Mouse (Mus musculus): ENCODE data around the gene Nbea.

The Nbea gene

DNA sequence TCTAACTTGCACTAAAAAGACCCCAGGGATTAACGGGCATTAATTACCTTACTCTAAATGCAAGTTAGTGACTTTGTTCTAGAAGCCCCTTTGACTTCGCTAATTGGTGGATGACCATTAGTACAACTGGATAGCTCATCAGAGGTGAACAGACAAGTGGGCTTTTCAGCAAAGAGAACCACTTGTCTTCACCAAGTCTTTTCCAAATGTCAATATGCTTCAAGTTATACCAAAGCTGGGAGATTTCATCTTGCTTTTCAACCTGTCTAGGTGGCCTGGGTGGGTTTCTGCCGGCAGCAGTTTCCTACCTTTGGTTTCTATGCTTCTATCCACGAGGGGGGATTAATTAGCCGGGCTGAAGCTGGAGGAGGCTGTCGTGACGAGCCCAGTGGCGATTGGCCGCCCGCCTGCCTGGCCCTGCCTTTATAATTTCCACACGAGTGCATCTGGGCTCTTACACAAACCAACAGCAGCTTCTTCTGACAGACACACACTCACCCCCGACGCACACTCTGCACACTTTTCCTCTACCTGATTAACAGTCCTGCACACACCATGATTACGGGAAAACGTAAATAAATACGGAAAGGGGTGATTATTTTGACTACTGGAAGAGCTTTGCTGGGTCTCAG, 401.3 kb downstream of the Nbea start, which contains the start of gene Mab21l1:
Gene Mab21l1 (plus strand): TSS at position 455 of the 632 bp plus-strand sequence.
- DNase-seq = no peak

DNA sequence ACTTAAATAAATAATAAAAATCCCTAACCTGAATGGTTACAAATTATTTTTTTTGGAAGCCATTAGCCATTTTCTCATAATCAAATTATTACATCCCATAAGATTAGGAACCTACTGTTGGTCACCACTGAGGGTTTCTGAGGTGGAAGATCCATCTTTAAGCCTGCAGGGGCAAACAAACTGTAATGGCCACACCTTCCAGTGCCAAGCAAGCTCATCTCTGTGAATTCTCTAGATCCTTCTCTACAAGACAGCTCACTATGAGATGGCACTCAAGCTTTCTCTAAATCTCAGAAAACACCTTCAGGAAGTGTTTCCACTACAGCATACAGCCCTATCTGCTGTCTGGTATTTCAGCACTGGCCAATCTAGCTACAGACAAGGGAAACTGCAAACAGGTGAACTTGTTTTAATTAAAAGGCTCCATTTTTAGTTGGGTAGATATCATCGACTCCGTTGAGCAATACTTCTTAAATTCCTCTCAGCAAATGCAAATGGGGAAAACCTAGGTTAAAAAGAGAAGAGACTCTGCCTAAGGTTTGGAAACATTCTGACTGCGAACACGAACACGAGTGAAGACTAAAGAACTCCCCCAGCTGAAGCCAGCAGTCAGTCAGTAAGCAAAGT, 402.0 kb downstream of the Nbea start:
- no peak for DNase-seq

DNA sequence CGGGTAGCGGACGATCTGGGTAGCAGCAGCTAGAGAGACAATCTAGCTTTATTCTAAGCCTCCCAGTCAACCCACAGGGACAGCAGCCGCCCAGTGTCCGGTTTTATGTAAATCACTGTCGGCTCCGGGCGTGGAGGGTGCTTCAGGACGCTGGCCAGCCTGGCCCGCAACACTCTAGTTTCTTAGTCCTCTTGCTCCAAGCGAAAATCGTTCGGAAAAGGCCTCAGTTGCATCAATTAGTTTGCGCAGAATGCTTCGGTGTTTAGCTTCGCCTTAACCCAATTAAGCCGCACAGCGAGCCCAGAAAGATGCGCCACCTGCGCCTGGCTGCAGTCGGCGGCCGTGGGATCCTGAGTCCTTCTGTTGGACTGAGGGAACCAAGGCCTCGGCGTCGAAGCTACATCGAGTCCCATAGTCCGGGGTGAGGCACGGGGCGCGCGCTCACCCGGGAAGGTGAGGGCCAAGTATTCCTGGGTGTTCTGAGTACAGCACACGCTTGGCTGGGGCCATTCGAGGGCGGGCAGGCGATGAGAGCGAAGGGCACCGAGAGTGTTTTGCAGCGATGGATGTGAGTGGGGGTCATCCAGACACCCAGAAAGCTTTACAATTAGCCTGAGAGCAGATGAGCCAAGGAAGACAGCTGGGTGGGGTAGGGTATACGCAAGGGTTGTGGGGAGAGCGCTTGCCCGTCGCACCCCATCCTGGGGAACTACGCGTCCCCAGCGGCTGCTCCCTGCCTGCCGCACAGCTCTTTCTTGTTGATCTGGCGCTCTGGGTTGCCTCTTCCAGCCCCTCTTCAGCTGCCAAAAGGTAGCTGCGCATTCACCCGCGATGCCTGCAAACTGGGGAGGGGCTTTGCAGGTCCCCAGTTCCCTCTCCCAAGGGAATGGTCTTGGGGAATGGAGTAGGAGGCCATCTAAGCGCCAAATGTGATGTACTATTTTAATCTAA, 403.1 kb downstream of the Nbea start:
- DNase-seq = no peak

DNA sequence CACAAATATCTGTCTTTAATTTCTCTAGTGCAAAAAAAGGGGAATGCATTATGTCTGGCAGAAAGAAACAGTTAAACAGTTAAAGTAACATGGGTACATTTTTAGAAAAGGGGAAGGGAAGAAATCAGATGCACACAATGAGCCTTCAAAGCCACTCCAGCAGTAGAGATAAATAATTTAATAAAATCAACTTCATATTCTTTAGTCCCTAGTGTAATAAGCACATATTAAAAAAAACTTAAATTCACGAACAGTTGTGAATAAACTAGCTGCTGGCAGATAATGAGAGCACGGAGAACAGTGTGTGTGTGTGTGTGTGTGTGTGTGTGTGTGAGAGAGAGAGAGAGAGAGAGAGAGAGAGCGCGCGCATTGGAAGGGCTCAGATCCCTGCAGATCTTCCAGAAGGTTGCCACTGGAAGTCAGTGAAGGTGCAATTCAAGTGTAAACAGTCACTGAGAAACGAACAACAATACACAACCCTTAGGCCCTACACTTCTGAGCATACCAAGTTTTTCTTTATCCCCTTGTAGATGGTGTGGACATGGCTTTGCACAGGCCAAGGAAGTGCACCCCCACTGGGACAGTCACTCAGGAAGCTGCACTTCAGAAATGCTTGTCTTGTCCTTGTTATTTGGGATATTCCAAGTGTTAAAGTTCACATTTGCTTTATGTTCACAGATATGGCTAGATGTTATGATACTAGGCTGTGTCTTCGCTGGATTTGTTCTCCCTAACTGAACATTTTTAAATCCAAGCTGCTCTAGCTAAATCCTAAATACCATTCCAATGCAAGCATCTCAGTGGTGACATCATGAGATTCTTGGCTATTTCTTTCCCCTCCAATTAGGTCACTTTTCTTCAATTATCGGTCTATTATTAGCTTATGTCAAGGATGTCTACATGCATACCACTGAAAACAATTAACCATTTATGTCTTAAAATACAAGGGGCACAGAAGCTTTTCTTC, 404.5 kb downstream of the Nbea start:
- no peak for DNase-seq

DNA sequence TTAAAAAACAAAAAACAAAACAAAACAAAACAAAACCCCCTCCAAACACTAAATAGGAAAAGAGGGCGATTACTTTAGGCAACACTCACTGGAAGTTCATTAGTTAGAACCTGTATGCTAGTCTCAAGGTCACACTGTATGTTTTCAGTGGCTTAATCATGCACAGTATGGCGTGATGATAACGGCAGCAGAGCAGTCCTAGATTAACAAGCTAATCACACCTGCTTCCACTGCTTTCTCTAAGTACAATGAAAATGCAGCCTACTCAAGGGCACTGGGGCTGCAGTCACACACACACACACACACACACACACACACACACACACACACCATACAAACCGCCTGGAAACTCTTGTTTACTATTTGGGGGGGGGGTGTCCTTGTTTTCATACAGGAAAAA, 406.0 kb downstream of the Nbea start:
- DNase-seq = no peak

DNA sequence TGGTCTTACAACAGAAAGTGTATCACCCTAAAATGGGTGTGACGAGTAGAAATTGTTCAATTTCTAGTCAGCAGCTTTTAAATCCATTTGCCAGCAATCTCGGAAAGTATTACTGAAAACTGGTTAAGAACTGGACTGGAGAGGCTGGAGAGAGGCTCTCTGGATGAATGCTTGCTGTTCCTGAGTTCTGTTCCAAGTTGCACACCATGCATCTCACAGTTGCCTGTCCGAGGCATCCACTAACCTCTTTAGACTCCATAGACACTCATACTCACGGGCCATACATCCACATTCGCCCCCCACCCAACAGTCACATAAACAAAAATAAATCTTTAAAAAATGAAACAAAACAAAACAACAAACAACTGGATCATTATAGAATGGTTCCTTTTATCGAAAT, 407.7 kb downstream of the Nbea start:
- DNase-seq = no peak

DNA sequence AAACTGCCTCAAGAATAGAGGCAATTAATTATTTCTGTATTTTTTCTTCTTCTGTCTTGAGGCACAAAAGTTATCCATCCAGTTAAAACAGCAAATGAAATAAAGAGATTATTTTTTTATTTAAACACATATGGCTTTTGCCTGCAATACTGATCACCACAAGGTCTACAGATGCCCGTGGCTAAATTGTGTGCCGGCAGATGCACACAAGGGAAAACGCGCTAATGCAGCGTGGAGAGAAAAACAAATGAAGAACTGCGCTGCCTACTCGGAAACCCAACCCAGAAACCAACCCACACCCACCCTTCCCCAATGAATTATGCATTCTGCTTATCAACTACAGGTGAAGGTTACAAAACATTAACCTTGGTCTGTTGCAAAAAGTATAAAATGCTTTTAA, 408.3 kb downstream of the Nbea start:
- no peak for DNase-seq

DNA sequence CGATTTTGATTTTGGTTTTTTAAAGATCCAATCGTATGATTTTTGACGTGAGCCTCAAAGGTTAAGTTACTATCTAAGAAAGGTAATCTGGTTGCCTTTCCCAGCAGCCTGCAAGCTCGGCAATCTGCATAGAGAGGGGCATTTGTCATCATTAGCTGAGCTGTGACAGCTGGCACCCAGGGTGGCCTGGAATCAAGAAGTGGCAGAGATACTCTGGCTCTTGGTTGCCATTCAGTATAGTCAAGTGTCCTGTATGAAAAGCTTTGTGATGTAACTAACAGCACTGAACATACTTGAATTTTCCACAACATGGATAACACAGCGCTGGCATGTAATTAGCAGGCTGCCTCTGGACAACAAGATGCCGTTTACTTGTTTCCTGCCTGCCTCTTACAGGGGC, 409.3 kb downstream of the Nbea start:
- no peak for DNase-seq

DNA sequence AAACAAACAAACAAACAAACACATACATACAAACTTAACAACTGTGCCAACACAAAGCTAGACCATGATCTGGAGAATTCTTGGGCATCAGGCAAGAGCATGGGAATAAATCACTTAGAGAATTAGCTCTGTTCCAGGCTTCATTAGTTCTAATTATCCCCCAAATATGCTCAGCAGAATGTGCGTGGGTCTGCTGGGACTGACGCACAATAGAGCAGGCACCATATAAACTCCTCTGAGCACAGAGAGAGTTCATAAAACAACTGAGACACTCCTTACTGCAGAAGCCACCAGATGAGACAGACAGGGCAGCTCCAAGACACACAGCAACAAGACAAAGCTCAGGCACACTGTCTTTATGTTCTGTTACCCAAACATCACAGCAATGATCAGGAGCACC, 414.2 kb downstream of the Nbea start:
- DNase-seq = no peak

DNA sequence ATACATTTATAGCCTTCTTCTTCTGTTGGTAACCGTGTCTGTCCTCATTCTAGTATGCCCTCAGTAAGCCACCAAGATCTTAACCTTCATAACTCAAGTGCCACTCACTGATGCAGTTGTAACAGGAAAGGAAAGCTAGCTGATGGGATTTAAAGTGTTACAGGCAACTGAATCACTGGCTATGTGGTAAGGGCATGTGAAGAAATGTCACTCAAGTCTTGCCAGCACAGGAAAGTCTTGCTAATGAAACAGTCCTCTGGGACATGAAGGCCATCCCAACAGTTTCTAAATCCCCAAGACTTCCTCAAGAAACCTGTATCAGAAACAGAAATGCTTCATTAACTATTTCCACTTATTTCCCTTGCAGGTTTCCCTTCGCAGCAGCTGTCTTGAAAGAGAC, 414.8 kb downstream of the Nbea start:
- DNase-seq = no peak

DNA sequence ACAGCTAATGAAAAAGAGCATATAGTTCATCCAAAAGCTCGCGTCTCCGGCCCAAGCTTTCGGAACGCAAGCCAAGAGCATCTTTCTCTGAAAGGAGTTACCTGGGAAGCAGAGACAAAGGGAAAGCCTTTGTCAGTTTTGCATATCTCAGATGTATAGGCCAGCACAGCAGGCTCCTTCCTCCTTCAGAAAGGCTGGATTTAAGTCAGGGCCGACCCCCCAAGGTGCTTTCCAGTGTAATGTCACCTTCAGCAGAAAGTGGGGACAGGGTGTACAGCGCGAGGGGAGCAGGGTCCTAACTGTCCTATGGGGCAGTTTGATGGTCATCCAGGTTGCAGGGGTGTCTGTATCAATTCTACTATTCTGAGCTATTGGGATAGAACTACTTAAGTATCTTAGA, 419.9 kb downstream of the Nbea start:
- no peak for DNase-seq

DNA sequence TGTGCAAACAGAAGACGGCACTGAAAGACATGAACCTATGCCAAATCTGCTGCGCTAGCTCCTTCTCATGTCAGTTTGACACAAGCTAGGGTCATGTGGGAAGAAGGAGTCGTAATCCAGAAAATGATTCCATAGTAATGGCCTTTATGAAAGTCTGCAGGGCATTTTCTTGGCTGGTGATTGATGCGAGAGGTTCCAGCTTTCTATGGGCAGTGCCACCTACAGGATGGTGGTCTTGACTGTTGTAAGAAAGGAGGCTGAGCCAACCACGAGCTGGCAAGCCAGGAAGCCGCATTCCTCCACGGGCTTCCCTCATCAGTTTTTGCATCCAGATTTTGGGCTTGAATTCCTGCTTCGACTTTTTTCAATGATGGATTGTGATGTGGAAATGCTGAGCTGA, 425.2 kb downstream of the Nbea start:
- no peak for DNase-seq

DNA sequence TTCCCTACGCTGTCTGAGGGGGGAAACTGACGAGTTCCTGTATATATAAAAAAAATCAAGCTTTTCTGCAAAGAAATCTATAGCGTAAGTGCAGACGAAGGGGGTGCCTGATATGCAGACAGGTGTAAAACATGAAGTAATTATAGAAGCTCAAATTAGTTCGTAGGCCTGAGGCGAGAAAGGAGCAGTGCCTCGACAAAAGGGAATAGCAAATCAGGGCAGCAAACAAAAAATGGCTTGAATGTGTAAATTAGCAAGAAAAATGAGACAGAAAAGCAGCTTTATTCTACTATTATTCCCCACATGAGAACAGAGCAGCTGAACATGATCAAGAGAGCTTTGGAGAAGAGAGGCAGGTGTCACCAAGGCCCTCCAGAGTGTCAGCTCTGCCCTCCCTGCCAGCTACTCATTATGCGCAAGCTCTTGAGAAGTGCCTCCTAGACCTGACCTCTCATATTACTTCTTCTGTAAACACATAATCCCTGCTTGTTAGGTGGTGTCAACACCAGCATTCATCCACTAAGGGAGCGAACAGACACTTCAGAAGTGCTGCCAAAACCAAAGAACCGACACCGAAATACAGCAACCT, 426.8 kb downstream of the Nbea start:
- DNase-seq = no peak

DNA sequence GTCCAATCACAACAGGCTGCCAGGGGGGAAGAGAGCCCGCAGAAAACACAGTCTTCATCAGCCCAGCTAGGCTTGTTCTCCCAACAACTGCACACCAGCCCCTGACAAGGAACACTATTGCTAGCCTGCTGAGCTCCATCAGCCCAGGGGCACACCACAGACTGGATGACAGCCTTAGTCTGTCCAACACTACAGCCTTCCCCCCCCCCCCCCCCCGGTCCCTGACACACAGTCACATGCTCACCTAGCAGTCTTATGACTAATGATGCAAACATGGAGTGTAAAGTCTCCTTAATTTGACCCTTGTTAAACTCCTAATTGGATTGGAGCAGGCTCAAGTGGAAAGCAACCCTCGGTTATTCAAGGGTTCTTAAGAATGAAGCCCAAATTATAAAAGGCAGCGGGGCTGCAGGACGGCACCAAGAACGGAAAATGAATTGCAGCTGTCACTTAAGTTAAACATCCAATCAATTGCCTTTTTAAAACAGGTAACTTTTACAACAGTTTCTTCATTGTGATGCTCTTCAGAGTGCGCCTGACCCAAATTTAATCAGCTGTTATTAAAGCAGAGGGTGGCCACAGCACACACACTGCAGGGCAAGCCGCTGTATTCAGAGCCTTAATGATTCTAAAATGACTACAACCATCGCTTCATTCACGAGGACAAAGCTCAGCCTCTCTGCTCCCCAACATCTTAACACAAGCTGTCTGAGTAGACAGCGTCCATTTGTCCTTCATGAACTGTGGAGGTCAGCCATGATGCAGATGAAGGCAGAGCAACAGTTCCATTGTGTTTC, 427.5 kb downstream of the Nbea start:
- DNase-seq = no peak

DNA sequence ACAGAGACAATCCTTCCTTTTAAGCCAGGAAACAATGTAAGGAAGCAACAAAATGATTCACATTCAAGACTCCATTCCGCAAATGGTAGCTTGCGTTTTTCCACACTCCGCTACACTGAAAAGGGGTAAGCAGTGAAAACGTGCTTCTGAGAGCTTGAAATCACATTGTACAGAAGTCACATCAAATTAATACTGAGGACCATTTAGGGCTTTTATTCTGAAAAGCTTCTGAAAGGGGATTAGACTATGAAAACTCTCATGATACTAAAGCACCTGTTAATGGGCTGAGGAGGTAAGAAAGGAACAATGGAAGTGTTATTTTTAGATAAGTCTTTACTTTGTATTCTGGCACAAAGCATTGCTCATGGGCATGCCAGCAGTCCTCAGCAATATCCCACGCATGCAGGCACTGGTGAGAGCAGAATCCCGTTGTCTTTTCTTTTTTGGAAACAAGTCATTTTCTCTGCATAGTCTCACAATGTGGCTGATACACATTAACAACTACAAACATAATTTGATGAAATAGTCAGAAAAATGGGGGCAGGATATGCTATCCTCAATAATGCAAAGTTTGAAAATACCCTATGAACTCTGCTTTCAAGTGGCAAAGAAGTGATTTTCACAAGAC, 428.4 kb downstream of the Nbea start:
- no peak for DNase-seq

DNA sequence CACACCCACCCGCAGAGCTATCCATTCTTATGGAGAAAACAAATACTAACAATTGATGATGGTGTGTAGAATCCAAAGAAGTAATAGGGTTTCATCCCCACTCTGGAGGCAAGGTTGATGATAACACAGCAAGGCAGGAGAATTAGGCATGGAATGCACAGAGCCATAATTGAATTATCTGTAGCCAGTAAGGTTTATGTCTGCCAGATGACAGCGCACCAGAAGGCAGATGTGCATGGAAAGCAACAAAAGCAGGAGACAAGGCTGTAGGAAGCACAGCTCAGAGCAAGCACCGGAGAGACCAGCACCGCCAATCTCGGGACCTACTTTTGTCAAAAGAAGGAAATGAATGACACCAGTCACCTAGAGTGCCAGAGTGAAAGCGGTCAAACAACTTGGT, 429.6 kb downstream of the Nbea start:
- no peak for DNase-seq

DNA sequence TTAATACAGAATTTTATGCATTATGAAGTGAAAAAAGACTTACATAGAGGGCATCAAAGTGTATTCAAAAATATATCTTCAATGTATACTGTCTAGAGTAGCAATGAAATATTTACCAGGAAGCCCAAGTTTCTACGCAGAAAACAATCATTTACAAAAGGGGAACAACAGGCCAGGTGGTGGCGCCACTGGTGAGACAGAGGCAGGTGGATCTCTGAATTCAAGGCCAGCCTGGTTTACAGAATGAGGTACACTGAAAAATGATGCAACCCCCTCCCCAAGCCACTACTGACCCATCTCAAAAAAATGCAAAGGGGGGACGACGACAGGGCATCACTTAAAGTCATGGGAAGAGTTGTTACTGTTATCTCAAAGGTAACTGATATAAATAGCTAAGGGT, 430.9 kb downstream of the Nbea start:
- DNase-seq = no peak

DNA sequence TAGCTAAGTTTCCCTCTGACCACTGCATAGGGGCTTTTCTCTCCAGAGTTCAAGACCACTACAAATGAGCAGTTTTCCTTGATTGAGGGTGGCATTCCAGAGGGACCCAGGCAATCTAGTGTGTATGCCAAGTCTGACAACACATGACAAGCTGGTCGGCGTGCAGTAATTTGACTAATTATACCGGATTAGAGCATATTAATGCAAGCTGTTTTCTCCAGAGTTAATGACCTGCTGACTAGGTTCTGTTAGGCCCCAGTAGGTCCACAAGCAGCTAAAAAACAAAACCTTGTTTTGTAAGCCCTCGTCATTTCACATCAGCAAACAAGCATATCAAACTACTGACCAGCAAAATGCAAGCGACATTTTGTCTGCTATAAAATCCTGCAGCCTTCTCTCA, 432.1 kb downstream of the Nbea start:
- DNase-seq = no peak

DNA sequence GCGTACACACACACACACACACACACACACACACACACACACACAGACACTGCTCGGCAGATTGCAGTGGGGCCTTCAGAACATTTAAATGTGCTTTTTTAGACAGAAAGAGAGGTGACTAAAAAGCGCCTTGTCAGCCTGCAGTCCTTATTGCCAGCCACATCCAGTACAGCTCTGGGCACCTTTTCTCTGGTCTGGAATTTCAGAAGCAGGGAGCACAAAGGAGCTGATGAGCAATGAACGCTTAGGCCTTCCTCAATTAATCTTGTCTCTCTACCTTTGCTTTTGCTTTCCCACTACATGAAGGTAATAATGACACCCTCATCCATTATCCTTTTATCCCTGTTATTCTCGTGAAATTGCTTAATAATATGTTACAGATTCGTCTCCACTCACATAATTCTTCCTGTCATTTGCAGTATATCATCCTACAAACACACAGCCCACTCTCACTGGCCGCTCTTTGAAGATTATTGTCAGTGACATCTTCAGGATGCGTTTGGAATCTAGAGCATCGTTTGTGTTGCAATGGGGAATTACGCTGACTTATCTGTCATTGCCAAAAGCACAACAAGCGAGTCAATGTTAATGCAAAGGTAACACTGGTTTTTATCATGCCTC, 432.9 kb downstream of the Nbea start:
- DNase-seq = no peak

DNA sequence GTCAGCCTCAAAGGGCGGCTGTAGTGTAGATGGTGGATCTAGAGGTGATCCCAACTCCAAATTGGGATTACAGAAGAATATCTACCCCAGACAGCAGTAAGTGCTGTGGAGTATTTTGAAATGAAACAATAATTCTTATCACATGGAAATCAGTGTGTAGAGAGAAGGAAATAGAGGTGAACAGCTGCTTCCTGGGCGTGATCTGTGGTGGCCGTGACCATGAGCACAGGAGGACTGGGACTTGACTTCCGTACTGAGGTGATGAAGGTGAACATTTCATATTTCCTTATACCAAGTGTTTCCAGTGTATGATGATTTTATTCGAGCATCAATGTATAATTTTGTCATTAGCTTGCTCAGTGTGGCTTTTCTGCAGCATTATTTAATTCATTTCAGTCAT, 439.6 kb downstream of the Nbea start:
- DNase-seq = peak; percentile 6 to 29
